11 mouse cellular contexts compared by ENCODE assay signal in the genomic region with DNA sequence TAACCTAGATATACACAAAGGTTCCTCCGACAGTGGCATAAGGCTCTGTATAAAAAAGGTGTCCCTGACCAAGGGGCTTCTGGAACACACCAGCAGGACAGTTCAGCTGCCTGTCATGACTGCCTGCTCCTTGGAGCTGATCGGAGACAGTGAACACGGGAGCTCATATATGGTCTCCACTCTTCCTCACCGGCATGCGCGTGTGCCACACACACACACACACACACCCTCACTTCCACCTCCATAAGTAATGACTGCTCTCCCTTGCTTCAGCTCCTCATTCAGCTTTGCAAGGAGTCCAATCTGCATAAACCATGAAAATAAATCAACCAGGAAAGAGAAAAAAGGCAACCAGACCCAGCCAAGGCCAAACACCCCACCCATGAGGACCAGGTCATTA.
DNase-seq lines count a peak whose midpoint lies in the region; ATAC-seq and TF ChIP-seq lines count a peak whose summit lies in the region.
"Had no signal": no experiment of that assay in that cellular context is flagged by ENCODE, and none has a peak within 500 bp of the region (broad histone marks: within the 10 kb centered on the region; RNA-seq: fewer than 3 reads in every experiment).

No protein-coding gene starts in this region.

- peaks cover 48% of the 10 kb centered on the region for H3K4me1 ChIP-seq in embryonic facial prominence, embryonic 12.5 days
- peaks cover 57% of the 10 kb centered on the region for H3K4me1 ChIP-seq in forebrain, embryonic 10.5 days
- peaks cover 47% of the 10 kb centered on the region for H3K4me1 ChIP-seq in hindbrain, embryonic 15.5 days (replicated peaks)
- peaks cover 57% of the 10 kb centered on the region for H3K4me1 ChIP-seq in neural tube, embryonic 13.5 days (replicated peaks)
- no peaks in the 10 kb centered on the region for H3K4me1 ChIP-seq in thymus, adult 2 months (replicated peaks; ENCODE audit: control insufficient read depth, insufficient read depth, low read length)

- no peaks in the 10 kb centered on the region for H3K27me3 ChIP-seq in embryonic facial prominence, embryonic 12.5 days
- H3K27me3 ChIP-seq in forebrain, embryonic 10.5 days (ENCODE audit: poor library complexity, severe bottlenecking), result no peaks in the 10 kb centered on the region
- H3K27me3 ChIP-seq in hindbrain, embryonic 15.5 days, result no peaks in the 10 kb centered on the region
- no peaks in the 10 kb centered on the region for H3K27me3 ChIP-seq in neural tube, embryonic 13.5 days
- H3K27me3 ChIP-seq in thymus, adult 2 months (ENCODE audit: control insufficient read depth, insufficient read depth, low read length), result no peaks in the 10 kb centered on the region

- no peaks in the 10 kb centered on the region for H3K36me3 ChIP-seq in embryonic facial prominence, embryonic 12.5 days
- peaks cover 9% of the 10 kb centered on the region for H3K36me3 ChIP-seq in forebrain, embryonic 10.5 days (replicated peaks)
- no peaks in the 10 kb centered on the region for H3K36me3 ChIP-seq in hindbrain, embryonic 15.5 days
- no peaks in the 10 kb centered on the region for H3K36me3 ChIP-seq in neural tube, embryonic 13.5 days
- no peaks in the 10 kb centered on the region for H3K36me3 ChIP-seq in thymus, adult 2 months (ENCODE audit: control insufficient read depth, insufficient read depth, low read length)

- no peak overlapping the region for H3K4me3 ChIP-seq in embryonic facial prominence, embryonic 12.5 days
- no peak overlapping the region for H3K4me3 ChIP-seq in forebrain, embryonic 10.5 days
- no peak overlapping the region for H3K4me3 ChIP-seq in hindbrain, embryonic 15.5 days
- no peak overlapping the region for H3K4me3 ChIP-seq in neural tube, embryonic 13.5 days
- H3K4me3 ChIP-seq in thymus, adult 2 months (ENCODE audit: control insufficient read depth, insufficient read depth, low read length), result no peak overlapping the region
- H3K4me3 ChIP-seq: erythroblast, embryonic 14.5 days had no signal

- peak overlapping the region; percentile 43 for H3K27ac ChIP-seq in embryonic facial prominence, embryonic 12.5 days
- H3K27ac ChIP-seq in forebrain, embryonic 10.5 days, result peak overlapping the region; percentile 48
- peak overlapping the region; percentile 78 for H3K27ac ChIP-seq in hindbrain, embryonic 15.5 days (replicated peaks)
- peak overlapping the region; percentile 79 for H3K27ac ChIP-seq in neural tube, embryonic 13.5 days (replicated peaks)
- no peak overlapping the region for H3K27ac ChIP-seq in thymus, adult 2 months (ENCODE audit: control insufficient read depth, insufficient read depth, low read length)

- no peak for DNase-seq in forebrain, embryonic 10.5 days (ENCODE audit: extremely low spot score, low spot score)
- DNase-seq in cerebellum, postnatal 4 days (ENCODE audit: low spot score in 2 of 2), result no peak
- no peak for DNase-seq in thymus, adult 2 months
- DNase-seq in embryo, embryonic 10.5 days (ENCODE audit: low spot score), result no peak
- DNase-seq: cerebellum, adult 9-10 months; kidney, adult 18-20 months; lung, adult 18-20 months had no signal

- TF ChIP-seq CTCF in thymus, adult 2 months (IDR thresholded peaks at IDR 0.05; ENCODE audit: borderline replicate concordance, control insufficient read depth, extremely low read depth, insufficient read depth, low read length, poor library complexity), result no peak

- WGBS in embryonic facial prominence, embryonic 12.5 days, result 83% methylated on average over 6 of the region's 6 CpGs
- WGBS in forebrain, embryonic 10.5 days, result 85% methylated on average over 6 of the region's 6 CpGs
- WGBS in hindbrain, embryonic 15.5 days, result 49% methylated on average over 6 of the region's 6 CpGs
- 46% methylated on average over 6 of the region's 6 CpGs for WGBS in neural tube, embryonic 13.5 days
- 94% methylated on average over 6 of the region's 6 CpGs for WGBS in thymus, adult 2 months

- no peaks in the 10 kb centered on the region for H3K9me3 ChIP-seq in embryonic facial prominence, embryonic 12.5 days
- no peaks in the 10 kb centered on the region for H3K9me3 ChIP-seq in forebrain, embryonic 10.5 days
- H3K9me3 ChIP-seq in hindbrain, embryonic 15.5 days, result no peaks in the 10 kb centered on the region
- H3K9me3 ChIP-seq in neural tube, embryonic 13.5 days, result no peaks in the 10 kb centered on the region

- H3K4me2 ChIP-seq in embryonic facial prominence, embryonic 12.5 days (replicated peaks), result no peak overlapping the region
- peak overlapping the region; percentile 36 for H3K4me2 ChIP-seq in hindbrain, embryonic 15.5 days
- no peak overlapping the region for H3K4me2 ChIP-seq in neural tube, embryonic 13.5 days

- TF ChIP-seq POLR2A in thymus, adult 2 months (IDR thresholded peaks at IDR 0.05; ENCODE audit: control insufficient read depth, extremely low read depth, insufficient read depth, low read length, poor library complexity), result no peak

- ATAC-seq in embryonic facial prominence, embryonic 12.5 days (ENCODE audit: insufficient number of reproducible peaks, insufficient read depth, low FRiP score, low TSS enrichment), result no peak
- ATAC-seq in hindbrain, embryonic 15.5 days (ENCODE audit: low FRiP score, low read depth), result no peak
- peak; percentile 51 for ATAC-seq in neural tube, embryonic 13.5 days (ENCODE audit: low read depth)

- H3K9ac ChIP-seq in embryonic facial prominence, embryonic 12.5 days, result no peak overlapping the region
- H3K9ac ChIP-seq in hindbrain, embryonic 15.5 days, result 0 out of 2 replicates have a peak overlapping the region, but pooled peaks have one; percentile 8
- H3K9ac ChIP-seq in neural tube, embryonic 13.5 days, result no peak overlapping the region; the same call in 1 of the 2 replicates
